Mouse (Mus musculus) embryonic fibroblast, embryonic 13.5 days (primary cell): Measurements from ENCODE around the gene Glb1. TPM values are rescaled to one million over a fixed set of nuclear protein-coding genes. Genes with fewer than 3 reads are reported as not detected.
A peak's percentile ranks its signal among the peaks of the same experiment; 100 is the strongest.
"Not testable (repeated sequence)": the region's sequence is repeated elsewhere in the genome, so short reads cannot be mapped to it uniquely, and the experiment has no call there.

Experiments
- H3K27ac ChIP-seq: 2 replicates; pipeline ENCODE4 v1.5.1; 2012; ENCODE audit warnings: low read length, control low read depth, inconsistent platforms; ENCODE audit not compliant: insufficient read depth
- H3K4me1 ChIP-seq: 2 replicates; pipeline ENCODE4 v1.6.1; 2011; ENCODE audit warnings: low read length; ENCODE audit not compliant: control insufficient read depth, insufficient read depth
- H3K4me3 ChIP-seq: 2 replicates; pipeline ENCODE4 v1.5.1; 2011; ENCODE audit warnings: mild to moderate bottlenecking, control low read depth, low read length; ENCODE audit not compliant: insufficient read depth
- CTCF ChIP-seq: IDR thresholded peaks from 2 replicates; pipeline ENCODE4 v1.5.1; 2011; ENCODE audit warnings: mild to moderate bottlenecking, control low read depth, low read length, moderate library complexity, borderline replicate concordance; ENCODE audit not compliant: insufficient read depth
- POLR2A ChIP-seq: IDR thresholded peaks from 2 replicates; pipeline ENCODE4 v1.6.1; 2011; ENCODE audit warnings: low read depth, mild to moderate bottlenecking, control low read depth, low read length, moderate library complexity
- polyA plus RNA-seq: library from polyadenylated mRNA; stranded (reverse); fragments of >200 nt; gene quantifications from 2 replicates; pipeline ENCODE4 v1.2.4, GENCODE M21; 2011; ENCODE audit warnings: low read depth; ENCODE audit not compliant: missing spikeins, insufficient read length

The Glb1 gene
- polyA plus RNA-seq, 1 experiment, result 44.8 TPM

DNA sequence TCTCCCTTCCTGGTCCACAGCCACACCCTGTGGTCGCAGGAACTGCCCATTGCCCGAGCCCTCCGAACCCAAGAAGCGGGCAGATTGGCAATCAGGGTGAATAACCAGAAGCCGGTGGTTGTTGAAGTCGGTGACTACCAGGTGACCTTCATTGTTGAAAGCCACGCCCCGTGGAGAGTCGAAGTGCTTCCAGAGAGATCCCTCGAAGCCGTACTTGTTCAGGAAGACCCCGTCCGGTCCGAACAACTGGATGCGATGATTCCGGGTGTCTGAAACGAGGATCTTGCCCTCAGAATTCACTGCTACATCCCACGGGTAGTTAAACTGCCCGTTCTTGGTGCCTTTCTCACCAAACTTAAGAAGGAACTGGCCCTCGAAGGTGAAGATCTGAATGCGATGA is 112.0 kb downstream of the Glb1 start:
- H3K4me3 ChIP-seq, result no peak overlapping the region
- no peak overlapping the region for H3K27ac ChIP-seq
- no peak for TF ChIP-seq POLR2A
- TF ChIP-seq CTCF, result no peak
- 0 out of 2 replicates have a peak, but pooled peaks cover 2% of the 10 kb centered on the region for H3K4me1 ChIP-seq

DNA sequence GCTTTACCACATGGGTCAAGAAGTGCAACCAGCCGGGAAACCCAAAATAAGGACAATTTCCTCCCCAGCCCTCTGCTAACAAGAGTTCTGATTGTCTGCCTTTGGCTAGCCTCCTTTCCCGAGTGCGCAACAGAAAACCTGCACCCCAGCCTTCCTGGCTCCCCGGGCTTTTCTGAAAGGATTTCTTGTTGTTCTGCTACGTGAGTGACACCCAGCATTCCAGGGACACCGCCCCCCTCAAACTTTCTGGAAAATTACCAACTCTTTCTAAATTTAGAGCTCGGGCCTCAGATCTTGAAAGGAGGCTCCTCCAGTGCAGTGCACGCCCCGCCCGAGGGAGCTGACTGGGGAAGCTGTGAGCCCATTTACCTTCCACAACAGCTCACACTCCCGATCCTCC is 114.5 kb downstream of the Glb1 start, which contains the start of gene C130032M10Rik:
TSS of gene C130032M10Rik (plus strand) at position 334 of the 400 bp plus-strand sequence.
- no peak within 1 kb of the TSS for H3K27ac ChIP-seq
- 0 out of 2 replicates have a peak, but pooled peaks cover 2% of the 10 kb centered on the region for H3K4me1 ChIP-seq
- TF ChIP-seq CTCF, result no peak
- TF ChIP-seq POLR2A, result no peak
- no peak within 1 kb of the TSS for H3K4me3 ChIP-seq

DNA sequence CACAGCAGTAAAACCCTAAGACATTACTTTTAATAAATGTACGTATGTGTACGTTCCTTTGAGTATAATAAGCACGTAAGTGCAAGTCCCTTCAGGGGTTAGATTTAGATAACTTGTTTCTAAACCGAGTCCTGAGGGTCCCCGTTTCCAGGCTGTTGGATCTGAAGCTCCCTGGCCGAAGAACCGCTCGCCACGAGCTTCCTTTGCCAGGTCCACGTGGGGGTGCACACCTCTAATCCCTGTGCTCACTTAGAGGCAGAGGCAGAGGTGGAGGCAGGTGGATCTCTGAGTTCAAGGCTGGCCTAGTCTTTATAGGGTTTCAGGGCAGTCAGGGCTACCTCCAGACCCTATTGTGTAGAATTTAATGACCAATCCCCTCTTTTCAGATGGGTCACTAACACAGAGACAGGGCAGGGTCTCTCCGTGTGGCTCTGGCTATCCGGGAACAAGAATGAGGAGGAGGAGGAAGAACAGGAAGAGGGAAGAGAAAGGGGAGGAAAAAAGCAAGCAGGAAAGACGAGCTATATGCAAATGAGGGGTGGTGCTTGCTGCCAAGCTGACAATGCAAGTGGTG is 117.1 kb downstream of the Glb1 start:
- H3K4me1 ChIP-seq, result 0 out of 2 replicates have a peak, but pooled peaks cover 2% of the 10 kb centered on the region
- no peak overlapping the region for H3K27ac ChIP-seq
- H3K4me3 ChIP-seq, result no peak overlapping the region
- TF ChIP-seq POLR2A, result no peak
- TF ChIP-seq CTCF, result no peak

DNA sequence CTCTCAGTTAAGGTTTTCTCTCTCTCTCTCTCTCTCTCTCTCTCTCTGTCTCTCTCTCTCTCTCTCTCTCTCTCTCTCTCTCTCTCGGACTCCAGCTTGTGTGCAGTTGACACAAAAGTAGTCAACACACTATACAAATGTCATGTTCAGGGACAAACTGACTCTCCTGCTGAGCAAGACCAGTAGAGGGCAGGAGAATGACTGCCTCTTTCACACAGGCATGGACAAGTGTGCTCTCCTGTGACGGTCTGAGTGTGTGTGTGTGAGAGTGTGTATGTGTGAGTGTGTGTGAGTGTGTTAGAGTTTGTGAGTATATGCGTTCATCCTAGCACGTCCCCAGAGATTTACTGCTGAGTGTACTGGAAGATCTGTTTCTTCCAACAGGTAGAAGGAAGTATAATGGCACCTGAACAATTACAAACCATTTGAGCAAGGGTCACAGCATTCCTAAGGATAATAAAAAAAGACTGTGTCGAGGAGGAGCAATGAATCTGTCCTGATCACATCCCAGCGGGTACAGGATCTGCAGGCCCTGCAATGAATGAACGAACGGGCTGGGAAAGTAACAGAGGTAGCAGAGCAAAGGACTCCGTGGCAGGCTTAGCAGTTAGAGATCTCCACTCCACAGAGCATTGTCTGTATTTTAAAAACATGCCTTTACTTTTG is 118.1 kb downstream of the Glb1 start:
- 0 out of 2 replicates have a peak, but pooled peaks cover 2% of the 10 kb centered on the region for H3K4me1 ChIP-seq
- no peak for TF ChIP-seq POLR2A
- peak; percentile 57; the same call in 1 of the 2 replicates for TF ChIP-seq CTCF
- no peak overlapping the region for H3K27ac ChIP-seq

DNA sequence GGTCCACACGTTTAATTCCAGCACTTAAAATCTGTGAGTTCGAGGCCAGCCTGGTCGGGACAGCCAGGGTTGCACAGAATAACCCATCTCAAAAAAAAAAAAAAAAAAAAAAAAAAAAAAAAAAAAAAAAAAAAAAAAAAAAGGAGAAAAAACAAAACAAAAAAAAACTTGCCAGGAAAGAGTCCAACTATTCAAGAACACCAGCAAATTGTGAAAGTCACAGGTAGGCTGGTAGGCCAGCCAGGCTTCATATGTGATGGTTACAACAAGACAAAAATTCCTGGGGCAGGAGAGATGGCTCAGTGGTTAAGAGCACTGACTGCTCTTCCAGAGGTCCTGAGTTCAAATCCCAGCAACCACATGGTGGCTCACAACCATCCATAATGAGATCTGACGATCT is 119.7 kb downstream of the Glb1 start:
- not testable (repeated sequence) for H3K4me1 ChIP-seq, H3K27ac ChIP-seq, H3K4me3 ChIP-seq

More for the DNA sequence above, 118.1 kb downstream of the Glb1 start:
- no peak overlapping the region for H3K4me3 ChIP-seq

DNA sequence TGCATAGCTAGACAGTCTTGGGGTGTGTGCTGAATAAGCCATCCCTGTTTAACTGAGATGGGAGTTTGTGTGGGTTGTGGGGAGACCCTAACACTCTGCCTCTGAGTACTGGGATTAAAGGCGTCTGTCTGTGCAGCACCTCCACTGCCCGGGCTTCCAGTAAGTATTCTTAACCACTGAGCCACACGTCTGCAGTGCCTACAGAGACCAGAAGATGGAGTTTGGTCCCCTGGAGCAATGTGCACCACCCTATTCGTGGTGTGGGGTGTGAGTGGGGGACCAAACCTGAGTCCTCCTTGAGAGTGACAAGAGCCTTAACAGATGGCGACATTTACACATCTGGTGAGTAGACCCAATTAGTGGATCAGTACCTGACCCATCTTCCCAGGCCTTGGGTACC is 121.2 kb downstream of the Glb1 start:
- Histone ChIP-seq H3K4me3 (no peak overlapping the region), H3K4me1 (peaks cover 3% of the 10 kb centered on the region), H3K27ac (no peak overlapping the region)
- TF ChIP-seq POLR2A (no peak), CTCF (no peak)

DNA sequence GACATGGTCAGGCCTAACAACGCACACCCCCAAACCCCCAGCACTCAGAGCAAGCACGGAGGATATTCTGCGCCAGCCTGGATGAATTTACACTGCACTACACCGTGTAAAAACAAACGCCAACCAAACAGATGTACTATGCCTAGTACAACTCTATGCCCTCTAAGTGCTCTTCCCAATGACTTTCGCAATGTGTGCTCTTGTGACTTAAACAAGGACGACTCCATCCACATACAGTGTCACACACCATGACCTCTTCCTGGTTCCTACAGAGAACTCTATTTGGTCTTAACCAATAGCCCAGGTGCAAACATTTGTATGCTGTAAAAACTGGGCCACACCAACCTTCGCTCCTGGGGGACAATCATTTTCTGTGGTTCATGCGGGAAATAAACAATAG is 121.6 kb downstream of the Glb1 start:
- Histone ChIP-seq H3K4me3 (no peak overlapping the region), H3K27ac (no peak overlapping the region), H3K4me1 (peaks cover 3% of the 10 kb centered on the region)
- no peak for TF ChIP-seq CTCF
- TF ChIP-seq POLR2A, result no peak

Other genes starting within 250 kb of the Glb1 start
- not detected in 2 replicates for gene Bcl2a1c, start 70.9 kb upstream of the Glb1 start, polyA plus RNA-seq
- gene Crtap, start 10.4 kb upstream of the Glb1 start, polyA plus RNA-seq, result 241 and 277 TPM in 2 replicates
- gene Tmppe, start within 50 bp of the Glb1 start, polyA plus RNA-seq, result 4.1 and 6.2 TPM in 2 replicates
- not detected in 2 replicates for gene Ccr4, start 103.8 kb downstream of the Glb1 start, polyA plus RNA-seq
- gene C130032M10Rik, start 114.6 kb downstream of the Glb1 start, polyA plus RNA-seq, result not detected in 2 replicates
- gene Trim71, start 163.3 kb downstream of the Glb1 start, polyA plus RNA-seq, result 1.1 and 1.2 TPM in 2 replicates
- gene Cnot10, start 239.1 kb downstream of the Glb1 start, polyA plus RNA-seq, result 32.2 and 38.6 TPM in 2 replicates